Mouse (Mus musculus) embryonic facial prominence, embryonic 10.5 days (tissue): ENCODE measurements around the gene Fam193a. TPM values are rescaled to one million over a fixed set of nuclear protein-coding genes. Genes with fewer than 3 reads are reported as not detected.

Experiments used
- DNase-seq: peaks from one replicate; pipeline ENCODE4 v3.0.0-alpha.2; 2017; ENCODE audit warnings: low spot score
- H3K27ac ChIP-seq: fragments of 300-500 bp; sonication (generic); replicated peaks from 2 replicates; pipeline ENCODE4 v1.5.1; 2016; ENCODE audit warnings: mild to moderate bottlenecking
- H3K27me3 ChIP-seq: fragments of 300-500 bp; sonication (generic); replicated peaks from 2 replicates; pipeline ENCODE4 v1.6.1; 2016; ENCODE audit warnings: low read depth, mild to moderate bottlenecking; ENCODE audit not compliant: poor library complexity, severe bottlenecking
- H3K36me3 ChIP-seq: fragments of 300-500 bp; sonication (generic); replicated peaks from 2 replicates; pipeline ENCODE4 v1.6.1; 2016; ENCODE audit warnings: mild to moderate bottlenecking, moderate library complexity
- H3K4me1 ChIP-seq: fragments of 300-500 bp; sonication (generic); 2 replicates; pipeline ENCODE4 v1.6.1; 2016
- H3K4me3 ChIP-seq: fragments of 300-500 bp; sonication (generic); 2 replicates; pipeline ENCODE4 v1.5.1; 2016; ENCODE audit warnings: mild to moderate bottlenecking, moderate library complexity
- H3K9me3 ChIP-seq: fragments of 300-500 bp; sonication (generic); 2 replicates; pipeline ENCODE4 v1.6.1; 2016; ENCODE audit warnings: mild to moderate bottlenecking
- WGBS: fragments of 180-500 bp; shearing (Covaris S2); methylation state at CpG from one replicate; pipeline ENCODE4 v1.1.7; 2016; 5-methylcytosine and 5-hydroxymethylcytosine counted together
- polyA plus RNA-seq: library from polyadenylated mRNA; unstranded; fragments of >200 nt; fragmentation: Nextera tagmentation; extraction: Ambion mirVana; gene quantifications from 2 replicates; pipeline ENCODE4 v1.2.1, GENCODE M21; 2016

Fam193a gene
- polyA plus RNA-seq, result 12.1 and 13.8 TPM in 2 replicates

GRCm38 (mm10) chr5:34369341-34370021 lies at the start of gene Fam193a:
Gene Fam193a, plus strand, starts transcription at chr5:34369933.
- peak within 1 kb of the TSS; percentile 95 for H3K4me3 ChIP-seq
- no peaks in the 10 kb centered on the region for H3K27me3 ChIP-seq
- WGBS, result under 1% methylated on average over 62 of the region's 64 CpGs
- H3K9me3 ChIP-seq, result no peaks in the 10 kb centered on the region
- DNase-seq, result peak; percentile 98
- peak within 1 kb of the TSS; percentile 91 for H3K27ac ChIP-seq
- H3K36me3 ChIP-seq, result peaks cover 11% of the 10 kb centered on the region
- peaks cover 31% of the 10 kb centered on the region for H3K4me1 ChIP-seq

GRCm38 (mm10) chr5:34321236-34321635 lies 48.5 kb upstream of the Fam193a start:
- WGBS, result 89% methylated on average over 4 of the region's 4 CpGs
- Histone ChIP-seq H3K36me3 (no peaks in the 10 kb centered on the region), H3K9me3 (no peaks in the 10 kb centered on the region), H3K4me3 (no peak overlapping the region), H3K27me3 (peaks cover 4% of the 10 kb centered on the region; the same call in 1 of the 2 replicates), H3K27ac (no peak overlapping the region), H3K4me1 (peaks cover 4% of the 10 kb centered on the region)
- DNase-seq, result no peak

- peaks cover 16% of the 10 kb centered on the region for H3K4me1 ChIP-seq
- no peak overlapping the region for H3K27ac ChIP-seq
- no peaks in the 10 kb centered on the region for H3K36me3 ChIP-seq
- 0 out of 2 replicates have a peak, but pooled peaks cover under 1% of the 10 kb centered on the region for H3K9me3 ChIP-seq
- H3K27me3 ChIP-seq, result peaks cover 17% of the 10 kb centered on the region; the same call in 1 of the 2 replicates
- H3K4me3 ChIP-seq, result no peak overlapping the region
- no peak for DNase-seq
These were observed 44.4 kb upstream of the Fam193a start for GRCm38 (mm10) chr5:34325286-34325685.

GRCm38 (mm10) chr5:34326249-34326691 lies 43.5 kb upstream of the Fam193a start:
- peak overlapping the region; percentile 55; the same call in 1 of the 2 replicates for H3K4me3 ChIP-seq
- no peaks in the 10 kb centered on the region for H3K36me3 ChIP-seq
- 24% methylated on average over 4 of the region's 4 CpGs for WGBS
- H3K27me3 ChIP-seq, result peaks cover 17% of the 10 kb centered on the region; the same call in 1 of the 2 replicates
- 0 out of 2 replicates have a peak, but pooled peaks cover 3% of the 10 kb centered on the region for H3K9me3 ChIP-seq
- DNase-seq, result peak; percentile 16
- peaks cover 16% of the 10 kb centered on the region for H3K4me1 ChIP-seq
- H3K27ac ChIP-seq, result peak overlapping the region; percentile 84

GRCm38 (mm10) chr5:34326875-34327576 lies 42.7 kb upstream of the Fam193a start:
- Histone ChIP-seq H3K4me1 (peaks cover 16% of the 10 kb centered on the region), H3K36me3 (no peaks in the 10 kb centered on the region), H3K9me3 (0 out of 2 replicates have a peak, but pooled peaks cover 3% of the 10 kb centered on the region), H3K27ac (peak overlapping the region; percentile 84), H3K27me3 (peaks cover 17% of the 10 kb centered on the region; the same call in 1 of the 2 replicates), H3K4me3 (peak overlapping the region; percentile 55)
- DNase-seq, result peak; percentile 68
- 12% methylated on average over 31 of the region's 31 CpGs for WGBS

- Histone ChIP-seq H3K4me3 (no peak overlapping the region), H3K36me3 (no peaks in the 10 kb centered on the region), H3K4me1 (peaks cover 17% of the 10 kb centered on the region), H3K9me3 (0 out of 2 replicates have a peak, but pooled peaks cover 3% of the 10 kb centered on the region), H3K27ac (no peak overlapping the region), H3K27me3 (peaks cover 17% of the 10 kb centered on the region; the same call in 1 of the 2 replicates)
- 87% methylated on average over 2 of the region's 2 CpGs for WGBS
- DNase-seq, result no peak
These were observed 39.6 kb upstream of the Fam193a start for GRCm38 (mm10) chr5:34330136-34330535.

- H3K4me3 ChIP-seq, result no peak overlapping the region
- H3K36me3 ChIP-seq, result peaks cover 10% of the 10 kb centered on the region
- H3K27me3 ChIP-seq, result no peaks in the 10 kb centered on the region
- 0 out of 2 replicates have a peak, but pooled peaks cover 3% of the 10 kb centered on the region for H3K9me3 ChIP-seq
- 86% methylated on average over 1 of the region's 1 CpGs for WGBS
- peaks cover 20% of the 10 kb centered on the region for H3K4me1 ChIP-seq
- no peak for DNase-seq
- H3K27ac ChIP-seq, result no peak overlapping the region
These were observed 35.7 kb upstream of the Fam193a start for GRCm38 (mm10) chr5:34334081-34334480.

- Histone ChIP-seq H3K9me3 (no peaks in the 10 kb centered on the region), H3K4me1 (peaks cover 20% of the 10 kb centered on the region), H3K27me3 (no peaks in the 10 kb centered on the region), H3K36me3 (peaks cover 24% of the 10 kb centered on the region), H3K27ac (peak overlapping the region; percentile 99), H3K4me3 (peak overlapping the region; percentile 97)
- peak; percentile 68 for DNase-seq
- WGBS, result 2% methylated on average over 21 of the region's 21 CpGs
These were observed 34.1 kb upstream of the Fam193a start for GRCm38 (mm10) chr5:34335539-34336096.

- H3K9me3 ChIP-seq, result no peaks in the 10 kb centered on the region
- no peaks in the 10 kb centered on the region for H3K27me3 ChIP-seq
- peak within 1 kb of the TSS; percentile 99 for H3K27ac ChIP-seq
- DNase-seq, result peak; percentile 98
- H3K4me1 ChIP-seq, result peaks cover 20% of the 10 kb centered on the region
- peak within 1 kb of the TSS; percentile 97 for H3K4me3 ChIP-seq
- WGBS, result under 1% methylated on average over 67 of the region's 67 CpGs
- H3K36me3 ChIP-seq, result peaks cover 24% of the 10 kb centered on the region
These were observed 33.5 kb upstream of the Fam193a start, which contains the start of gene Rnf4 for GRCm38 (mm10) chr5:34336097-34336774. Gene Rnf4, plus strand, starts transcription at chr5:34336289.

GRCm38 (mm10) chr5:34336775-34337450 lies 32.8 kb upstream of the Fam193a start:
- Histone ChIP-seq H3K4me1 (peaks cover 20% of the 10 kb centered on the region), H3K4me3 (peak overlapping the region; percentile 97), H3K9me3 (no peaks in the 10 kb centered on the region), H3K27ac (peak overlapping the region; percentile 99), H3K36me3 (peaks cover 25% of the 10 kb centered on the region), H3K27me3 (no peaks in the 10 kb centered on the region)
- WGBS, result under 1% methylated on average over 42 of the region's 42 CpGs
- peak; percentile 81 for DNase-seq

- no peak for DNase-seq
- Histone ChIP-seq H3K27ac (no peak overlapping the region), H3K27me3 (no peaks in the 10 kb centered on the region), H3K9me3 (no peaks in the 10 kb centered on the region), H3K36me3 (peaks cover 57% of the 10 kb centered on the region), H3K4me1 (peaks cover 17% of the 10 kb centered on the region), H3K4me3 (no peak overlapping the region)
- 96% methylated on average over 6 of the region's 6 CpGs for WGBS
These were observed 29.5 kb upstream of the Fam193a start for GRCm38 (mm10) chr5:34340246-34340645.
